Mouse (Mus musculus): ENCODE data around the gene Pfkfb3.

DNA sequence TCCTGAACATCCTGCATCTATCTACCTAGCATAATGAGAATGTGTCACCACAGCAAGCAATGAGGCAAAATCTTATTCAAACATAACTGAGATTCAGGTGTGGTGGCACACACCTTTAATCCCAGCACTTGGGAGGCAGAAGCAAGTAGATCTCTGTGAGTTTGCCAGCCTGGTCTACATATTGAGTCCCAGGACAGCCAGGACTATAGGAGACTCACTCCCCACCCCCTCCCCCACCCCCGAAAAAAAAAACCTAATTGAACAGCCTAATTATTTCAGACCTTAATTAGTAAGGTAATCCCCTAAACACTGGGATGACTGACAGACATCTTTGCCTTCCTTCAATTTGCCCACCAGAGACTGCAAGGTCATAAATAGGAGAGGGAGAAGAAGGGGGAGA lies 2.2 kb downstream of the Pfkfb3 start:
- no peak for TF ChIP-seq POLR2A (IDR thresholded peaks at IDR 0.05; ENCODE audit: borderline replicate concordance, control insufficient read depth, low read depth, low read length)
- TF ChIP-seq CTCF (IDR thresholded peaks at IDR 0.05; ENCODE audit: control insufficient read depth, insufficient read depth, low read length): no peak

Measured in bone marrow, adult 2 months (tissue).